Mouse (Mus musculus) C2C12 (cell line): ENCODE results near the gene Park7. TPM values are rescaled to one million over a fixed set of nuclear protein-coding genes. Genes with fewer than 3 reads are reported as not detected.

Experiments used
- H3K27me3 ChIP-seq: one replicate; pipeline ENCODE4 v1.6.1; 2011; ENCODE audit not compliant: control insufficient read depth, insufficient read depth, insufficient read length
- H3K36me3 ChIP-seq: one replicate; pipeline ENCODE4 v1.6.1; 2011; ENCODE audit not compliant: control insufficient read depth, insufficient read depth
- H3K4me3 ChIP-seq: one replicate; pipeline ENCODE4 v1.5.1; 2011; ENCODE audit warnings: mild to moderate bottlenecking, control low read depth; ENCODE audit not compliant: poor library complexity, insufficient read depth, severe bottlenecking
- H3K79me2 ChIP-seq: one replicate; pipeline ENCODE4 v1.6.1; 2011; ENCODE audit not compliant: control insufficient read depth, insufficient read depth
- H3K79me3 ChIP-seq: one replicate; pipeline ENCODE4 v1.6.1; 2011; ENCODE audit warnings: low read depth, control low read depth
- H3ac ChIP-seq: one replicate; pipeline ENCODE3; 2011; ENCODE audit warnings: low read depth; ENCODE audit not compliant: control insufficient read depth, insufficient read length
- CEBPB ChIP-seq: IDR thresholded peaks from one replicate; pipeline ENCODE4 v1.6.1; 2011; ENCODE audit warnings: low read depth, mild to moderate bottlenecking, control low read depth, moderate library complexity
- CTCF ChIP-seq: IDR thresholded peaks from one replicate; pipeline ENCODE4 v1.5.1; 2011; ENCODE audit not compliant: control insufficient read depth, insufficient read depth, insufficient read length
- FOSL1 ChIP-seq: IDR thresholded peaks from one replicate; pipeline ENCODE4 v1.8.0; 2011; ENCODE audit warnings: mild to moderate bottlenecking, low read length; ENCODE audit not compliant: poor library complexity, insufficient read depth, severe bottlenecking
- MAX ChIP-seq: IDR thresholded peaks from one replicate; pipeline ENCODE4 v1.6.1; 2011; ENCODE audit warnings: mild to moderate bottlenecking, control low read depth
- MYOD1 ChIP-seq: IDR thresholded peaks from one replicate; pipeline ENCODE4 v1.6.1; 2011; ENCODE audit warnings: low read depth; ENCODE audit not compliant: control insufficient read depth, insufficient read length
- MYOG ChIP-seq: IDR thresholded peaks from one replicate; pipeline ENCODE4 v1.6.1; 2011; ENCODE audit not compliant: control insufficient read depth, insufficient read length; ENCODE audit errors: extremely low read depth
- USF1 ChIP-seq: IDR thresholded peaks from one replicate; pipeline ENCODE4 v1.6.1; 2011; ENCODE audit warnings: low read depth, mild to moderate bottlenecking, control low read depth, moderate library complexity
- polyA plus RNA-seq: library from polyadenylated mRNA; unstranded; fragments of >200 nt; fragmentation: generic; extraction: Trizol; gene quantifications from one replicate; pipeline ENCODE4 v1.2.1, GENCODE M21; 2012; ENCODE audit warnings: missing spikeins

Park7 gene
- polyA plus RNA-seq, 1 experiment = 323 TPM

DNA sequence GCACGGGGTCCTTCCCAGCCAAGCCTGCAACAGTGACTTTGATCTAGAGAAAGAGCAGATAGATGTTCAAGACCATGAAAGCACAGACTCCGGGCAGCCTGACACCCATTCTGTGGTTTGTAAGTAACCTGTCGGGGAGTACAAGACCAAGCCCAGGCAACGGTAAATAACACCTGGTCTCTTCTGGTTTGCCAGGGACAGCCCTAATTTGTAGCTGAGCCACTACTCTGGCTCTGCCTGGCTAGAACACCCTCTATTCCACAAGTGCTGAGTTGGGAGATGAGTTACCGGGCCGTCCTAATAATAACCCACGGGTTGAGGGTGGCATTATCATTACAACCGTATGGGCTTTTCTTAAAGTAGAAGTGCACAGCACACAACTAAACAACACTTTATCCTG lies 7.1 kb downstream of the Park7 start:
- H3ac ChIP-seq = no peak overlapping the region
- no peaks in the 10 kb centered on the region for H3K27me3 ChIP-seq
- H3K4me3 ChIP-seq = no peak overlapping the region
- H3K36me3 ChIP-seq = peaks cover 29% of the 10 kb centered on the region
- peaks cover 32% of the 10 kb centered on the region for H3K79me2 ChIP-seq
- peaks cover 15% of the 10 kb centered on the region for H3K79me3 ChIP-seq
- no peak for TF ChIP-seq FOSL1
- no peak for TF ChIP-seq CEBPB
- TF ChIP-seq MAX = no peak
- no peak for TF ChIP-seq USF1
- TF ChIP-seq CTCF = no peak
- no peak for TF ChIP-seq MYOG
- no peak for TF ChIP-seq MYOD1

DNA sequence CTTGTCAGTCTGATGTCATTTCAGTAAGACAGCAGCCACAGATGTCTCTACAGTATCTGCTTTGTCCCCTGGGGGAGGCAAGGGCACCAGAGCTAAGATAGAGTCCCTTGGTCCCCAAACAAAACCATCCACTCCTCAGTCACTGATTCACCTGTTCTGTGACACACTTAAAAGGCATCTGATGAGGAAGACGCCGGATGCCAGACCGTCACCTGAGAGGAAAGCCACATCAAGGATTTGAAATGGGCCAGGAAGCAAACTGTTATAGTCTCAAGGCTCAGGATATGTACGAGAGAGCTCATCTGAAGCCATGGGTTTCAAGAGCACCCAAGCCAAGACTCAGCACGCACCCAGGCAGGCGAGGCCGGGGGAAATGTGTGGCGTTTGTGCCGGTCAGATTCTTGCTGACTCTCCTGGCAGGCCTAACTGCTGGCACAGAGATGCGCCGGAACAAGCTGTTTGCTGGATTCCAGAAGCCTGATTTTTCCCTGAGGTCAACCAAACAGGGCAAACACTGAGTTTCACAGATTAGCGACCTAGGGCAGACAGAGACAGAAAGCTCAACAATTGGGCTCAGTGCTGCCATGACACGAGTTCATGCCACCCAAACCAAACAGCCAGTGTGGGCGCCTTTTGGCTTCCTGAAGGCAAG lies 11.0 kb downstream of the Park7 start:
- H3ac ChIP-seq = no peak overlapping the region
- H3K36me3 ChIP-seq = peaks cover 51% of the 10 kb centered on the region
- H3K4me3 ChIP-seq = no peak overlapping the region
- no peaks in the 10 kb centered on the region for H3K27me3 ChIP-seq
- TF ChIP-seq MYOD1 = no peak
- TF ChIP-seq FOSL1 = no peak
- TF ChIP-seq CTCF = no peak
- H3K79me3 ChIP-seq = peaks cover 5% of the 10 kb centered on the region
- peaks cover 18% of the 10 kb centered on the region for H3K79me2 ChIP-seq

GRCm38 (mm10) chr4:150902062-150902461 lies 12.2 kb downstream of the Park7 start:
- TF ChIP-seq USF1 = no peak
- TF ChIP-seq MAX = no peak
- TF ChIP-seq CTCF = no peak
- TF ChIP-seq MYOG = no peak
- TF ChIP-seq MYOD1 = no peak
- no peak for TF ChIP-seq CEBPB
- TF ChIP-seq FOSL1 = no peak
- peaks cover 6% of the 10 kb centered on the region for H3K79me2 ChIP-seq
- peaks cover 60% of the 10 kb centered on the region for H3K36me3 ChIP-seq
- H3K27me3 ChIP-seq = no peaks in the 10 kb centered on the region
- no peaks in the 10 kb centered on the region for H3K79me3 ChIP-seq
- H3K4me3 ChIP-seq = no peak overlapping the region
- H3ac ChIP-seq = no peak overlapping the region

DNA sequence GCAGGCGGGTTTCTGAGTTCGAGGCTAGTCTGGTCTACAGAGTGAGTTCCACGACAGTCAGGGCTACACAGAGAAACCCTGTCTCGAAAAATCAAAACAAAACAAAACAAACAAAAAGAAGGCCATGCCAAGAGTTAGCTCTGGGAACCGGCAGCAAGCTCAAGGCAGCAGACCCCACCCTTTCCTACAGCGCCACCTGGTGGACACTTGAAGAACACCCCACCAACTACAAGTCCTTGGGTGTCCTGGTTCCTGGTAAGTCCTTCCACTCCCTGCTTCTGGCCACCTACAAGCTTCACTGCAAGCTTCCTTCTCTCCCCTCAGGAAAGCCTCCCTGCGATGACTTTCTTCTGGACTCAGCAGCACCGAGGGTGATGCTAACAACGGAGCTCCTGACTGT lies 12.6 kb downstream of the Park7 start:
- Histone ChIP-seq H3K4me3 (no peak overlapping the region), H3K36me3 (peaks cover 61% of the 10 kb centered on the region), H3ac (no peak overlapping the region), H3K27me3 (no peaks in the 10 kb centered on the region), H3K79me2 (peaks cover 2% of the 10 kb centered on the region), H3K79me3 (no peaks in the 10 kb centered on the region)
- TF ChIP-seq CTCF = peak; percentile 67
- TF ChIP-seq CEBPB = no peak
- no peak for TF ChIP-seq MYOG
- TF ChIP-seq MAX = no peak
- no peak for TF ChIP-seq FOSL1
- no peak for TF ChIP-seq USF1
- TF ChIP-seq MYOD1 = no peak

GRCm38 (mm10) chr4:150900486-150900885 lies 13.8 kb downstream of the Park7 start:
- Histone ChIP-seq H3K4me3 (no peak overlapping the region), H3K79me3 (no peaks in the 10 kb centered on the region), H3ac (no peak overlapping the region), H3K79me2 (no peaks in the 10 kb centered on the region), H3K36me3 (peaks cover 64% of the 10 kb centered on the region), H3K27me3 (no peaks in the 10 kb centered on the region)
- TF ChIP-seq MAX (no peak), CEBPB (no peak), MYOD1 (no peak), CTCF (no peak), MYOG (no peak), USF1 (no peak), FOSL1 (no peak)

GRCm38 (mm10) chr4:150898716-150899365 lies 15.4 kb downstream of the Park7 start:
- Histone ChIP-seq H3K27me3 (no peaks in the 10 kb centered on the region), H3K4me3 (no peak overlapping the region), H3K36me3 (peaks cover 57% of the 10 kb centered on the region), H3K79me2 (no peaks in the 10 kb centered on the region), H3K79me3 (no peaks in the 10 kb centered on the region), H3ac (no peak overlapping the region)
- TF ChIP-seq MYOG (no peak), FOSL1 (no peak), MAX (no peak), MYOD1 (no peak), USF1 (no peak), CEBPB (no peak), CTCF (peak; percentile 31)
